Mouse (Mus musculus) ovary, postnatal 10 days (tissue): Measurements from ENCODE around the gene Il21r.

Experiments
- DNase-seq: peaks from one replicate; pipeline ENCODE4 v3.0.0; 2022; ENCODE audit warnings: low spot score

Il21r gene

DNA sequence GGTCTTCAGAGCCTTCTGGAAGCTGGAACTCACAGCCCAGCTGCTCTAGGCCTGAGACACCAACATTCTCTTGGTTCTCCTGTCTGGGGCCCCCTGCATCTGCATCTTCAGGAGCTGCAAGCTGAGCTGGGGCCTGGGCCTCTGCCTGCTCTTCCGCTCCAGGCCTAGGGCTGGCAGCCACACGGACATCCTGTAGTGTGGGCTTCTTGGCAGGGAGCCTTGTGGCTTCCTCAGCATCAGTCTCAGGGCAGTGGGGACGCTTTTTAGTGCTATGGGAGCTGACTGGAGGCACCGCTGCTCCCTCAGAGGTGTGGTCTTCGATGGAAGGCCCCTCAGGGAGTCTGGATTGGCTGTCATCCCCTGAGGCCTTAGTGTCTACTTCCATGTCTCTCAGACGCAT lies 40.7 kb downstream of the Il21r start:
- no peak for DNase-seq

DNA sequence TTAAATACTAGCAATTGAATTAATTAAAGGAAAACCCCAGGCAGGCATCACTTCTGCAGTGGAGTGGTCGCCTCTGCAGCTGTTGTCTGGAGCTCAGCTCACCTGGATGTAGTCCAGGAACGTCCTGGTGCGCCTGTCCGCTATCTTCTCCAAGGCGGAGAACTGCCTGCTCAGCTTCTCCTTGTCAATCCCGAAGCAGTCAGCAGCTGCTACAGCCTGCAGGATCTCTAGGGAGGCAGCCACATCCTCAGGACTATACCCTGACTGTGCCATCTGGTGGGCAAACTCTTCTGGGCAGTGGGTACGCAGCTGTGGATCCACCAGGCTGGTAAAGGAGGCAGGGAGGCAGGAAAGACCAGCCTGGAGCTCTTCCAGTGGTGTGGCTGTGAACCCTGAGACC lies 42.2 kb downstream of the Il21r start:
- no peak for DNase-seq

DNA sequence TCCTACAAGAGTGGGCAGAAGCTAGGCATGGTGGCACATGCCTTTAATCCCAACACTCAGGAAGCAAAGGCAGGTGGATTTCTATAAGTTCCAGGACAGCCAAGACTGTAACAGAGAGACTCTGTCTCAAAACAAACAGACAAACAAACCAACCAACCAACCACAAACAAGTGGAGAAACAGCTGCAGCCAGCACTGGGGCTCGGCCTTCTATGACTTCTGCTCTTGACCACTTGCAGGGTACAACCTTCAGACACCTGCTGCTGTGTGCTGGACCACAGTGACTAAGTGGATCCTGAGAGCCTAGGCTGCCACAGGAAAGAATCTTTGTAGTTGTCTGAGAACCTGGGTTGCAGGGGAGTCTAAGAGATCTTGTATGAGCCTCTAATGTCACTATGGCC lies 45.8 kb downstream of the Il21r start:
- no peak for DNase-seq

DNA sequence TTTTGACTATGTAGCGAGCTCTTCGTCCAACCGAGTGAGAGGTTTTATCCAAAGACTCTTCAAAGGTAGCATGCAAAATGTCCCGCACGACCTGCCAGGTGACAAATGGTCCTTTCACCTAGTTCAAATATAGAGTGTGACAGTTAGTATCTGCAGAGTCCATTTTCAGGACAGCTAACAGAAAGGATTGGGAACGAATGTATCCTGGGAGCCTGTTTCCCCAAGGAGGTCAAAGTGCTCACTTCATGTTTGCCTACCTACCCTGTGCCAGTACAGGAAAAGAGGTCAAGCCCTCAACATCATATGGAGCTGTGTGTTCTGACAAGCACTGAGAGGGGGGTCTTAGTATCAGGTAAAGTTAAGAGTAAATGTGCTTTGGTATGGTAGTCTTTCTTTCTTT lies 54.3 kb downstream of the Il21r start:
- no peak for DNase-seq

- no peak for DNase-seq
Measured at GRCm38 (mm10) chr7:125663654-125664053, 60.4 kb downstream of the Il21r start.

- no peak for DNase-seq
Measured at GRCm38 (mm10) chr7:125670865-125671264, 67.6 kb downstream of the Il21r start.

DNA sequence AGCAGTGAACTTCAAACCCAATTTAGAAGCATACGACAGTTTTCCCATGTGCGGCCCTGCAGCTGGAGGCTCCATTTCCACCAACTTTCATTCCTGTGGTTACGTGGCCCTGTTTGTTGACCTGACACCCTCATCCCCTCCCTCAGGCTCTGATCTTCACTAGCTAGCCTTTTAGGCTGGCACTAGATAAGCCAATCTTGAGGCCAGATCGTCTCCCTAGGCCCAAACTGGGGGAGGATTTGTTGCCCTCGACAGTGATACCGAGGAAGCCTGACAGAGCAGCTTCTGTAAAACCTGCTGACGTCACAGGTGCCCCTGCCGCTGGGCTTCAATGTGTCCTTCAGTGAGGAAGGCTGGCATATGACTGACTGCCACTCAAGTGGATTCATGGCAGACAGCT lies 68.2 kb downstream of the Il21r start:
- DNase-seq: no peak

DNA sequence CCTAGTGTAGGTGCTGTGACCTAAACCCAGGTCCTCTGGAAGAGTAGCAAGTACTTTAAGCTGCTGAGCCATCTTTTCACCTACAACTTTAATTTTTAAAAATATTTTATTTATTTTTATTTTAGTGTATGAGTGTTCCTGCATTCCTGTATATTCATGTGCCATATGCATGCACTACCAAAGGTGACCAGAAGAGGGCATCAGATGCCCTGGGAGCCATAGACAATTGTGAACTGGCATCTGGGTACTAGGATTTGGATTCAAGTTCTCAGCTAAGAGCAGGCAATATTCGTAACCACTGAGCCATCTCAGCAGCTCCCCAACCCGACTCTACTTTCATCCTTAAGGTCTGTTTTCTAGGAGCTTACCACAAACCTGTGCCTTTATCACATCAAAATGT lies 71.7 kb downstream of the Il21r start:
- no peak for DNase-seq

- no peak for DNase-seq
Measured at GRCm38 (mm10) chr7:125678756-125679155, 75.5 kb downstream of the Il21r start.

DNA sequence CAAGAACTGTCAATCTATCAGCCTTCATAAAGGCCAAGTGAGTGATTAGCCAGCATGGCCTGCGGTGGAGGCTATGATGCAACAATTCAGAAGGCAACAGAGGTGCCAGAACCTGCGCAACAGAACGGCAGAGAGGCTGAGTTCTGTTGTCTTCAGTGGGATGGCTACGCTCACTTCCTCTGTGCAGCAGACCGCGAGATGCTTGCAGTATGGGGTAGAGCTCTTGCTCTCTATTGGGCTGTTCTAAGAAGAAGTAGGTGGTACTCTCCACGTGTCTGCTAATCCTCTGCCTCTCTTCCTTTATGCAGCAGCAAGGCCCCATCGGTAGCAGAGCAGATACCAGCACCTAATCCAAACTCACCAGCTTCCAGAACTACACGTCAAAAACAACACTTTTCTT lies 76.7 kb downstream of the Il21r start:
- DNase-seq: no peak
